Mouse (Mus musculus) cerebellum, adult 2 months (tissue): ENCODE results near the gene Slc26a10.

ENCODE experiments used
- CTCF ChIP-seq: fragments of 200-500 bp; IDR thresholded peaks from 2 replicates; pipeline ENCODE4 v1.5.1; 2011; ENCODE audit warnings: low read depth, mild to moderate bottlenecking, control low read depth, low read length, moderate library complexity, borderline replicate concordance; ENCODE audit not compliant: insufficient read depth
- POLR2A ChIP-seq: fragments of 200-500 bp; IDR thresholded peaks from 2 replicates; pipeline ENCODE4 v1.6.1; 2011; ENCODE audit warnings: low read length, control low read depth, borderline replicate concordance; ENCODE audit not compliant: insufficient read depth

DNA sequence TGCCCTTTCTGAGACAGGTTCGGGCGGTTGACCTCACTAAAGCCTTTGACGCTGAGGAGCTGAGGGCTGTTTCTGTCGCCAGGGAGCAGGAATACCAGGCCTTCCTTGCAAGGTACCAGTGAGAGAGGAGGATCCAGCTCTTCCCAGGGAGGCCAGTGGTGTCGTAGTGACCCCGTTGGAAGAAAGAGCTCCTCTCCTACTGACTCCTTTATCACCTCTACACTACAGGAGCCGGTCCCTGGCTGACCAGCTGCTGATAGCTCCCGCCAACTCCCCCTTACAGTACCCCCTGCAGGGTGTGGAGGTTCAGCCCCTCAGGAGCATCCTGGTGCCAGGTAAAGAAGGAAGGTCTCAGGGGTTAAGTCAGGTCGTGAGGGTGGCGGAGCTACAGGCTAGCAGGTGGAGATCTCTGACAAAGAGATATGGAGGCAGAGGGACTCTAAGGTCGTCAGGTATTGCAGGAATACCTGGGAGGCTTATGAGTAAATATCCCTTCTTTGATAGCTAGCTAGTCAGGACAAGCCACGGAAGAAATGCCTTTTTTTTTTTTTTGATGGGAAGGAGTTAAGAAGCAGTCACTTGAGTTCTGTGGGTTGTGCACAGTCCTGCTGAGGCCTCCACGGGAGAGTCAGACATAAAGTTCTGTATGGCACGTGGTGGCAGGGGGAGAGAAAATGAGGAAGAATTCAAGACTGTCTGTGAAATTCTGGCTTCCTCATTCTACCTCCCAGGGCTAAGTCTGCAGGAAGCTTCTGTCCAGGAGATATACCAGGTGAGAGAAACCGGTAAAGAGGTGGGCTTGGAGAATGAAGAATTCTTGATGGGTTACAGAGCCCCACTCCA is 13.5 kb downstream of the Slc26a10 start:
- TF ChIP-seq CTCF, result no peak
- TF ChIP-seq POLR2A, result no peak
